Mouse (Mus musculus) thymus, postnatal 4 days (tissue): ENCODE results near the gene Tkt.

Experiments
- DNase-seq: peaks from one replicate; pipeline ENCODE4 v3.0.0; 2021

Gene Tkt

GRCm38 (mm10) chr14:30586780-30587461 is 38.8 kb downstream of the Tkt start:
- no peak for DNase-seq

GRCm38 (mm10) chr14:30590041-30590645 is 42.0 kb downstream of the Tkt start:
- DNase-seq = no peak

GRCm38 (mm10) chr14:30590918-30591317 is 42.8 kb downstream of the Tkt start:
- DNase-seq = no peak

GRCm38 (mm10) chr14:30591417-30591816 is 43.3 kb downstream of the Tkt start:
- DNase-seq = peak; percentile 95

- no peak for DNase-seq
These were observed 45.3 kb downstream of the Tkt start for GRCm38 (mm10) chr14:30593279-30594091.

- no peak for DNase-seq
These were observed 46.0 kb downstream of the Tkt start for GRCm38 (mm10) chr14:30594092-30594695.

- DNase-seq = no peak
These were observed 47.6 kb downstream of the Tkt start for GRCm38 (mm10) chr14:30595576-30596313.

GRCm38 (mm10) chr14:30596407-30596806 is 48.2 kb downstream of the Tkt start:
- no peak for DNase-seq

- DNase-seq = no peak
These were observed 49.0 kb downstream of the Tkt start for GRCm38 (mm10) chr14:30597142-30597541.

- DNase-seq = no peak
These were observed 58.7 kb downstream of the Tkt start for GRCm38 (mm10) chr14:30606817-30607216.

GRCm38 (mm10) chr14:30607696-30608095 is 59.5 kb downstream of the Tkt start:
- no peak for DNase-seq

- no peak for DNase-seq
These were observed 60.0 kb downstream of the Tkt start for GRCm38 (mm10) chr14:30608176-30608575.

GRCm38 (mm10) chr14:30609499-30609898 is 61.3 kb downstream of the Tkt start:
- DNase-seq = no peak

GRCm38 (mm10) chr14:30610304-30610703 is 62.1 kb downstream of the Tkt start:
- no peak for DNase-seq

- no peak for DNase-seq
These were observed 62.8 kb downstream of the Tkt start for GRCm38 (mm10) chr14:30610940-30611339.

GRCm38 (mm10) chr14:30612523-30612922 is 64.4 kb downstream of the Tkt start:
- DNase-seq = peak; percentile 95

- no peak for DNase-seq
These were observed 65.0 kb downstream of the Tkt start for GRCm38 (mm10) chr14:30612962-30613715.

GRCm38 (mm10) chr14:30616751-30617150 is 68.6 kb downstream of the Tkt start:
- no peak for DNase-seq

- DNase-seq = no peak
These were observed 70.7 kb downstream of the Tkt start for GRCm38 (mm10) chr14:30618746-30619275.

GRCm38 (mm10) chr14:30619982-30620578 is 71.9 kb downstream of the Tkt start:
- DNase-seq = no peak

GRCm38 (mm10) chr14:30622130-30622529 is 74.0 kb downstream of the Tkt start:
- DNase-seq = no peak
